Mouse (Mus musculus) liver, postnatal 0 days (tissue): Measurements from ENCODE around the gene Znhit1. TPM values are rescaled to one million over a fixed set of nuclear protein-coding genes. Genes with fewer than 3 reads are reported as not detected.
A peak's percentile ranks its signal among the peaks of the same experiment; 100 is the strongest.
"Not testable (repeated sequence)": the region's sequence is repeated elsewhere in the genome, so short reads cannot be mapped to it uniquely, and the experiment has no call there.

Experiments used
- ATAC-seq: fragments of 200-750 bp; cut with Nextera tagmentation; 2 replicates; pipeline ENCODE4 v1.8.0; 2017; ENCODE audit warnings: mild to moderate bottlenecking, moderate library complexity
- DNase-seq: peaks from one replicate; pipeline ENCODE4 v3.0.0-alpha.2; 2016
- H3K27ac ChIP-seq: fragments of 300-500 bp; sonication (generic); 2 replicates; pipeline ENCODE4 v1.5.1; 2014; ENCODE audit warnings: antibody characterized with exemption, moderate library complexity, mild to moderate bottlenecking, low read depth
- H3K27me3 ChIP-seq: fragments of 300-500 bp; sonication (generic); 2 replicates; pipeline ENCODE4 v1.6.1; 2014; ENCODE audit warnings: low read length, control low read depth, mixed read lengths; ENCODE audit not compliant: insufficient read depth
- H3K36me3 ChIP-seq: fragments of 300-500 bp; sonication (generic); replicated peaks from 2 replicates; pipeline ENCODE4 v1.6.1; 2014; ENCODE audit warnings: mild to moderate bottlenecking, control low read depth, low read length, moderate library complexity, mixed read lengths; ENCODE audit not compliant: insufficient read depth
- H3K4me1 ChIP-seq: fragments of 300-500 bp; sonication (generic); 2 replicates; pipeline ENCODE4 v1.6.1; 2014; ENCODE audit warnings: antibody characterized with exemption, mild to moderate bottlenecking, control low read depth; ENCODE audit not compliant: insufficient read depth
- H3K4me2 ChIP-seq: fragments of 300-500 bp; sonication (generic); 2 replicates; pipeline ENCODE4 v1.6.1; 2014; ENCODE audit warnings: low read depth, mild to moderate bottlenecking, low read length, moderate library complexity, mixed read lengths
- H3K4me3 ChIP-seq: fragments of 300-500 bp; sonication (generic); 2 replicates; pipeline ENCODE4 v1.5.1; 2014; ENCODE audit warnings: low read depth, low read length
- H3K9ac ChIP-seq: fragments of 300-500 bp; sonication (generic); replicated peaks from 2 replicates; pipeline ENCODE4 v1.6.1; 2014; ENCODE audit warnings: mild to moderate bottlenecking, moderate library complexity
- H3K9me3 ChIP-seq: fragments of 300-500 bp; sonication (generic); 2 replicates; pipeline ENCODE4 v1.6.1; 2016; ENCODE audit warnings: mild to moderate bottlenecking, control low read depth, low read length, mixed read lengths
- CTCF ChIP-seq: sonication (generic); IDR thresholded peaks from 2 replicates; pipeline ENCODE4 v1.5.1; 2016; ENCODE audit warnings: antibody characterized with exemption, low read depth
- EP300 ChIP-seq: IDR thresholded peaks from 2 replicates; pipeline ENCODE4 v1.6.1; 2016; ENCODE audit warnings: antibody characterized with exemption, low read depth, mild to moderate bottlenecking
- WGBS: fragments of 180-500 bp; shearing (Covaris S2); extraction: QIAGEN DNeasy Blood & Tissue Kit; methylation state at CpG from one replicate; pipeline ENCODE4 v1.1.7; 2014; ENCODE audit not compliant: insufficient replicate concordance; 5-methylcytosine and 5-hydroxymethylcytosine counted together
- polyA plus RNA-seq: library from polyadenylated mRNA; unstranded; fragments of >200 nt; fragmentation: Nextera tagmentation; extraction: Ambion mirVana; gene quantifications from 2 replicates; pipeline ENCODE4 v1.2.1, GENCODE M21; 2015

Znhit1 gene
- polyA plus RNA-seq, 1 experiment from 2014 or later, result 44.1 TPM

GRCm38 (mm10) chr5:136953015-136953414 is 34.8 kb downstream of the Znhit1 start, which contains the start of gene Fis1:
Gene Fis1, plus strand, starts transcription at chr5:136953275.
- ATAC-seq (peak; percentile 99), DNase-seq (peak; percentile 96)
- peak within 1 kb of the TSS; percentile 67 for H3K9ac ChIP-seq
- no peaks in the 10 kb centered on the region for H3K36me3 ChIP-seq
- H3K27ac ChIP-seq, result peak within 1 kb of the TSS; percentile 79
- under 1% methylated on average over 23 of the region's 23 CpGs for WGBS
- no peaks in the 10 kb centered on the region for H3K27me3 ChIP-seq
- H3K4me3 ChIP-seq, result peak within 1 kb of the TSS; percentile 71
- TF ChIP-seq EP300, result no peak
- peaks cover 11% of the 10 kb centered on the region for H3K4me1 ChIP-seq
- peak within 1 kb of the TSS; percentile 80 for H3K4me2 ChIP-seq
- no peaks in the 10 kb centered on the region for H3K9me3 ChIP-seq

DNA sequence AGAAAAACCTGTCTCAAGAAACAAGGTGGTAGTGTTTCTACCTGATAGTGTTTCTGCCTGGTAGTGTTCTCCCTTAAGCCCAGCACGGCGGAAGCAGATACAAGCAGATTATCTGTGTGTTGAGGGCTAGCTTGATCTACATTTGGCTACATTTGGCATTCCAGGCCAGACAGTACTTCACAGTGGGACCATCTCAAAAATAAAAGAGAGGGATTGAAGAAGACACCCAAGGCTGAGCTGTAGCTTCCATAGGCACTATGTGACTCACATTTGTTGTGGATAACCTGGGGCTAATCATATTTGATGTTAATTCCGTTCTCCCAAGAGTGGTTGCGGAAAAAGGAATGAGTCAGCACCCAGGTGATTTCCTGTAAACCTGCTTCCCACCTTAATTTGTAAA is 35.7 kb downstream of the Znhit1 start:
- H3K9ac ChIP-seq, result no peak overlapping the region
- no peaks in the 10 kb centered on the region for H3K36me3 ChIP-seq
- H3K9me3 ChIP-seq, result no peaks in the 10 kb centered on the region
- TF ChIP-seq EP300, result no peak
- no peak for TF ChIP-seq CTCF
- DNase-seq (no peak), ATAC-seq (no peak)
- H3K4me1 ChIP-seq, result peaks cover 11% of the 10 kb centered on the region
- WGBS, result 62% methylated on average over 4 of the region's 4 CpGs
- no peak overlapping the region for H3K4me3 ChIP-seq
- H3K27me3 ChIP-seq, result no peaks in the 10 kb centered on the region
- no peak overlapping the region for H3K4me2 ChIP-seq
- H3K27ac ChIP-seq, result no peak overlapping the region

DNA sequence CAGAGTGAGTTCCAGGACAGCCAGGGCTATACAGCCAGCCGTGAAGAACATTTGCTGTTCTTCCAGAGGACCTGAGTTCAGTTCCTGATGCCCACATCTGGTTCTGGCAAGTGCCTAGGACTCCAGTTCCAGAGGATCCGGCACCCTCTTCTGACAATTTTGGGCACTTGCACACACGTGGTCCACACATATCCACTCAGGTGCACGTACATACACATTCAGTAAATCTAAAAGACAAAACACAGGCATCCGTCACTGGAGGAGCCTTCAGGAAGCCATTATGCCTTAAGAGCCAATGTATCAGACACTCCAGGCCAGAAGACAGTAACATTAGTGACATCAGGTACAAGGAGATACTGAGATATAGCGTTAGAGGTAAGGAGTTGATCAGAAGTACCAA is 37.3 kb downstream of the Znhit1 start:
- TF ChIP-seq EP300 (no peak), CTCF (no peak)
- H3K36me3 ChIP-seq, result no peaks in the 10 kb centered on the region
- H3K4me2 ChIP-seq, result no peak overlapping the region
- no peak overlapping the region for H3K9ac ChIP-seq
- no peak for DNase-seq
- 82% methylated on average over 6 of the region's 6 CpGs for WGBS
- no peak overlapping the region for H3K27ac ChIP-seq
- ATAC-seq, result no peak
- H3K9me3 ChIP-seq, result no peaks in the 10 kb centered on the region
- H3K27me3 ChIP-seq, result no peaks in the 10 kb centered on the region
- H3K4me3 ChIP-seq, result no peak overlapping the region
- H3K4me1 ChIP-seq, result peaks cover 11% of the 10 kb centered on the region

DNA sequence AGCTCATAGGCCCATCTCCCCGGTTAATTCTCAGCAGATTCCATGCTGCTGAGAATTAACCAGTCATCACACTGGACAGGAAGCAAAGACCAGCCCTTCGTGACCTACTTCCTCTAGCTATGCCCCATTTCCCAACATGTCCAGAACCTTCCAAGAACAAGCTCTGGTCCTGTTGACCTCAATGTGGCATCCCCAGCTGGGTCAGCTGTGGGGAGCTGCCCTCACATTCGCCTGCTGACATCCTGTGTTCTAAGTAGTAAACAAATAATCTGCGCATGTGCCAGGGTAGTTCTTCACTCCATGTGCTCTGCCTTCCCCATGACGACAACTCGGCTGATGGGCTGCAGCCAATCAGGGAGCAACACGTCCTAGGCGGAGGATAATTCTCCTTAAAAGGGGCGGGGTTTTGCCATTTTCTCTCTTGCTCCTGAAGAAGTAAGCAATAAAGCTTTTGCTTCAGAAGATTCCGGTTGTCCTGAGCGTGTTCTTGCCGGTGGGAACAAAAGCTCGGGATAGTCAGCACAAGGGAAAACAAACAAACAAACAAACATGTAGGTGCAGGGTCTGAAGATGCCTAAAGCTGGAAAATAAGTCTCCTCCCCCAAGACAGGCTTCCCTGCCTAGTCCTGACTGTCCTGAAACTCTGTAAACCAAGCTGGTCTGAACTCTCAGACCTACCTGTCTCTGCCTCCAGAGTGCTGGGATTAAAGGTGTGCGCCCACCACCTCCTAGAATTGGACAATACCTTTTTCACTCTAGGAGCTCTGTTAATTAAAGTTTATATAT is 38.1 kb downstream of the Znhit1 start:
- not testable (repeated sequence) for H3K27ac ChIP-seq, H3K4me2 ChIP-seq, ATAC-seq, H3K9me3 ChIP-seq, H3K27me3 ChIP-seq, DNase-seq, H3K4me3 ChIP-seq, H3K36me3 ChIP-seq, H3K9ac ChIP-seq
- peaks cover 11% of the 10 kb centered on the region for H3K4me1 ChIP-seq
- 0 out of 2 replicates have a peak, but pooled peaks have one; percentile 9 for TF ChIP-seq EP300
- WGBS, result 78% methylated on average over 14 of the region's 14 CpGs

GRCm38 (mm10) chr5:136947874-136948273 is 39.9 kb downstream of the Znhit1 start:
- no peaks in the 10 kb centered on the region for H3K36me3 ChIP-seq
- no peak overlapping the region for H3K9ac ChIP-seq
- TF ChIP-seq CTCF (no peak), EP300 (no peak)
- ATAC-seq (no peak), DNase-seq (no peak)
- H3K4me2 ChIP-seq, result no peak overlapping the region
- 0 out of 2 replicates have a peak, but pooled peaks cover 3% of the 10 kb centered on the region for H3K4me1 ChIP-seq
- no peaks in the 10 kb centered on the region for H3K27me3 ChIP-seq
- no peaks in the 10 kb centered on the region for H3K9me3 ChIP-seq
- H3K27ac ChIP-seq, result no peak overlapping the region
- H3K4me3 ChIP-seq, result no peak overlapping the region

DNA sequence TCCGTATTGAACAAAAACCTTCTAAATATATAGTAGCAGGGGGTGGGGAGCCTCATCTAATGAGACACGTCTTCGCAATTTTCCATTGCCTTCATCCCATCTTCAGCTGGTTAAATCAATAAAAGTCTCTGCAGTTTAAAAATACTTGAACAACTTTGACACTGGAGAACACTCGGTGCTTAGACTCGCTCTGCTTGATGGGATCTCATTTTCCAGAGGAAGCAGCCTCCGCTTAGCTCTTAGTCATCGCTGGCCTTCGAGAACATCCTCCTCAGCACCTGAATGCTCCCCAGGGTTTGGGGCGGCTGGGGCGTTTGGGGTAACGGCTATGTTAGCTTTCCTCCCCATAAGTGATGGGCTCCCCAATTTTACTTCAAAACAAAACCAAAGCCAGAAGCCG is 42.7 kb downstream of the Znhit1 start:
- ATAC-seq (no peak), DNase-seq (no peak)
- H3K27me3 ChIP-seq, result no peaks in the 10 kb centered on the region
- no peaks in the 10 kb centered on the region for H3K4me1 ChIP-seq
- H3K4me3 ChIP-seq, result no peak overlapping the region
- H3K9ac ChIP-seq, result no peak overlapping the region
- no peaks in the 10 kb centered on the region for H3K9me3 ChIP-seq
- 73% methylated on average over 12 of the region's 12 CpGs for WGBS
- H3K4me2 ChIP-seq, result no peak overlapping the region
- H3K27ac ChIP-seq, result no peak overlapping the region
- TF ChIP-seq EP300 (no peak), CTCF (no peak)
- H3K36me3 ChIP-seq, result no peaks in the 10 kb centered on the region
